Mouse (Mus musculus) layer of hippocampus, adult 8-10 months (tissue): ENCODE data around the gene Pmf1. TPM values are rescaled to one million over a fixed set of nuclear protein-coding genes. Genes with fewer than 3 reads are reported as not detected.
"Not testable (repeated sequence)": the region's sequence is repeated elsewhere in the genome, so short reads cannot be mapped to it uniquely, and the experiment has no call there.

Experiments used
- DNase-seq, 2 experiments: peaks; one replicate each; pipeline ENCODE4 v3.0.0; 2022; ENCODE audit warnings: low spot score in 2 of 2
- total RNA-seq, 4 experiments: library from RNA; stranded (reverse); gene quantifications; 2 replicates each; pipeline ENCODE4 v1.2.4; 2022

The Pmf1 gene
- total RNA-seq, 4 experiments from 2014 or later = 5.5 to 8.3 (median 6.0) TPM

DNA sequence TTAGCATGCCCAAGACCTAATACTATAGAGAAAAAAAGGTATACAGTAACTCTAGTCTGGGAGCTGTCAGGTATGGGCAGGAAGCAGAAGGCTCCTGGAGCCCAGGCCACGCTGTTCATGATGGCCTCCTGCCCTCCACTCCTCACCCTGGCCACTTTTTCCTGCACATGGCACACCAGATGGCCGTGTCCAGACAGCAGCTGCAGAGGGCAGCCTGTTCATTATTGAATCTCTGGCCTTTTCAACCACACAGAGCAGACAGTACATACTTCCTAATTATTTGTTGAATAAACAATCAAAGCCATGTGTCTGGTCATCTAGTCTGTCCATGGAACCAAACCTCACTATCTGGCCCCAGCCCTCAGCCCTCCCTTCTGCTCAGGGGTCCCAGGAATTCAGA lies 11.5 kb downstream of the Pmf1 start:
- no peak for DNase-seq

DNA sequence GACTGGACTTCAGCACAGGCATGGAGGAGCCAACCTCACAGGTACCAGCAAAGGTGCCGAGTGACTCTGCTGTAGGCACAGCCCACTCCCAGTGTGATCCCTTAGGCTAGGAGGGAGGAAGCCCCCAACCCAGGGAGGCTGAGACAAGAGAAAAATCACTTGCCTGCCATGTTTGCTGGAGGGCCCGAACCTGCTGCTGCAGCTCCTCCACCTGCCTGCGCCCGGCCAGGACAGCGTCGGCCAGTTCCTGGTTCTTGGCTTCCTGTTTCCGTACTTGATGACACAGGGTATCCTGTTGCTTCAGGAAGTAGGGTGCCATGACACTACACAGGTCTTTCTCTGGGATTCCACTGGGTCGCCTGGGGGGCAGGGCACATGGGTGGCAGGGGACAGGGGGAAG lies 14.4 kb downstream of the Pmf1 start:
- DNase-seq = no peak

GRCm38 (mm10) chr3:88395288-88395687 lies 14.8 kb downstream of the Pmf1 start:
- no peak for DNase-seq

- DNase-seq = no peak
Measured at GRCm38 (mm10) chr3:88393776-88394375, 16.3 kb downstream of the Pmf1 start.

GRCm38 (mm10) chr3:88384364-88384763 lies 25.8 kb downstream of the Pmf1 start, which contains the start of gene Bglap:
Bglap (minus strand) TSS chr3:88384464.
- no peak for DNase-seq

GRCm38 (mm10) chr3:88382383-88382782 lies 27.7 kb downstream of the Pmf1 start:
- DNase-seq = not testable (repeated sequence)

DNA sequence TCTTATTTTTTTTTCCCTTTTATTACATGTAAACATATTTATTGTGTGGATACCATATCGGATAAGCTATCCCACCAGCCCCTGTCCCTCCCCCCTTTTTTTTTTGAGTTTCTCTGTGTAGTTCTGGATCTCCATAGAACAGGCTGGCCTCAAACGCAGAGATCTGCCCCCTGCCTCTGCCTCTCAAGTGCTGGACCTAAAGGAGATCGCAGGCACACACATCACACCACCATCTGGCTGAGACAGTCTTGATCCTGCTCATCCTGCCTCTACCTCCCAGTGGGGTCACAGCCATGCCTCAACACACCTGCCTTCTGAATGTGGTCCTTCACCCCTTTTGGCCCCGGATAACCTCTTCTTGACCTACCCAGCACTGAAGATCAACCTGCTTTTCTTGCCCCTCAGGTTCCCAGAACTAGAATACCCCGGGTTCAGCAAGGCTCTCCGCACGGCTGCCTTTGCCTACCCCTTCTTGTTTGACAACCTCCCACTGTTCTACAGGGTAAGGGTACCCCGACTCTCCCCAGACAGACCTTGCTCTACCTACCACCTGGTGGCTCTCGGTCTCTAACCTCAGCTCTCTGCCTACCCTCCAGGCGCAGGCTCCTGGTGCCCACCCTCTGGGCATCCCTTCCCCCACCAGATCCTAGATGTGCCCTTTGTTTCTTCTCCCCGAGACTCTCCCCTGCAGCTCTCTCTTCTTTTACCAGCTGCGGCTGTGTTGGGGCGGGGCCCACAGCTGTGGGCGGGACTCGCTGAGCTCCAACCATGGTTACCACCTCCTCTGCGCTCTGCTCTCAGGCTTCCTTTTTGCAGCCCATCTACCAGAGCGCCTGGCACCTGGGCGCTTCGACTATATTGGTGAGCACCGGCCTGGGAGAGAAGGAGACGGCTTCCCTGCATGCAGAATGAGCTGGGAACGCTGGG lies 28.5 kb downstream of the Pmf1 start:
- not testable (repeated sequence) for DNase-seq

- DNase-seq = not testable (repeated sequence)
Measured at GRCm38 (mm10) chr3:88378599-88378998, 31.5 kb downstream of the Pmf1 start, which contains the start of gene Bglap2. Bglap2 (minus strand) TSS chr3:88378699.

- not testable (repeated sequence) for DNase-seq
Measured at GRCm38 (mm10) chr3:88376644-88377043, 33.5 kb downstream of the Pmf1 start.

DNA sequence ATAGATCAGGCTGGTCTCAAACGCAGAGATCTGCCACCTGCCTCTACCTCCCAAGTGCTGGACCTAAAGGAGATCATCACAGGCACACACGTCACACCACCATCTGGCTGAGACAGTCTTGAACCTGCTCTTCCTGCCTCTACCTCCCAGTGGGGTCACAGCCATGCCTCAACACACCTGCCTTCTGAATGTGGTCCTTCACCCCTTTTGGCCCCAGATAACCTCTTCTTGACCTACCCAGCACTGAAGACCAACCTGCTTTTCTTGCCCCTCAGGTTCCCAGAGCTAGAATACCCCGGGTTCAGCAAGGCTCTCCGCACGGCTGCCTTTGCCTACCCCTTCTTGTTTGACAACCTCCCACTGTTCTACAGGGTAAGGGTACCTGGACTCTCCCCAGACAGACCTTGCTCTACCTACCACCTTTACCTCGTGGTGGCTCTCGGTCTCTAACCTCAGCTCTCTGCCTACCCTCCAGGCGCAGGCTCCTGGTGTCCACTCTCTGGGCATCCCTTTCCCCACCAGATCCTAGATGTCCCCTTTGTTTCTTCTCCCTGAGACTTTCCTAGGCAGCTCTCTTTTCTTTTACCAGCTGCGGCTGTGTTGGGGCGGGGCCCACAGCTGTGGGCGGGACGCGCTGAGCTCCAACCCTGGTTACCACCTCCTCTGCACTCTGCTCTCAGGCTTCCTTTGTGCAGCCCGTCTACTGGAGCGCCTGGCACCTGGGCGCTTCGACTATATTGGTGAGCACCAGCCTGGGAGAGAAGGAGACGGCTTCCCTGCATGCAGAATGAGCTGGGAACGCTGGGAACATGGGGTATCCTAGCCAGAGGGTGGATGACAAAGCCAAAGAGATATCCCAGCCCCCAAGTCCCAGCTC lies 34.1 kb downstream of the Pmf1 start:
- not testable (repeated sequence) for DNase-seq

DNA sequence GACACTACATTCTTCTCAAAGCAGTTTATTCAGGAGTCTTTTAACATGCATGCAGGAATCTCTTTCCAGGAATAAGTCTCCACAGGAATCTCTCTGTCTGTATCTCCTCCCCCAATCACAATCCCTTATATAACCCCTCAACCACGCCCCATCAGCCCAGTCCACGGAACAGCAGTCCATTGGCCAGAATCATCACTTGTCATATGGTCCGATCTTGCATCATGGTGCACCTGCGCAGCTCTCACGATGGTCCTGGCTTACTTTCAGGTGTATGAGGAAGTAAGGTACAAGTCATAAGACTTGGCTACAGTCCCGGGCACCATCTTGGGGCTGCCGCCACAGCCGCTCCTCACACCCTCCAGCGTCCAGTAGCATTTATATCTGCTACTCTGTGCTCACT lies 37.5 kb downstream of the Pmf1 start, which contains the start of gene Bglap3:
Gene Bglap3 (minus strand): TSS at position 101 of the 400 bp plus-strand sequence.
- not testable (repeated sequence) for DNase-seq

GRCm38 (mm10) chr3:88368511-88368910 lies 41.6 kb downstream of the Pmf1 start:
- not testable (repeated sequence) for DNase-seq

GRCm38 (mm10) chr3:88367517-88367916 lies 42.6 kb downstream of the Pmf1 start:
- DNase-seq = not testable (repeated sequence)

DNA sequence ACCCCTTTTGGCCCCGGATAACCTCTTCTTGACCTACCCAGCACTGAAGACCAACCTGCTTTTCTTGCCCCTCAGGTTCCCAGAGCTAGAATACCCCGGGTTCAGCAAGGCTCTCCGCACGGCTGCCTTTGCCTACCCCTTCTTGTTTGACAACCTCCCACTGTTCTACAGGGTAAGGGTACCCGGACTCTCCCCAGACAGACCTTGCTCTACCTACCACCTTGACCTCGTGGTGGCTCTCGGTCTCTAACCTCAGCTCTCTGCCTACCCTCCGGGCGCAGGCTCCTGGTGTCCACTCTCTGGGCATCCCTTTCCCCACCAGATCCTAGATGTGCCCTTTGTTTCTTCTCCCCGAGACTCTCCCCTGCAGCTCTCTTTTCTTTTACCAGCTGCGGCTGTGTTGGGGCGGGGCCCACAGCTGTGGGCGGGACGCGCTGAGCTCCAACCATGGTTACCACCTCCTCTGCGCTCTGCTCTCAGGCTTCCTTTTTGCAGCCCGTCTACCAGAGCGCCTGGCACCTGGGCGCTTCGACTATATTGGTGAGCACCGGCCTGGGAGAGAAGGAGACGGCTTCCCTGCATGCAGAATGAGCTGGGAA lies 43.2 kb downstream of the Pmf1 start:
- DNase-seq = peak in 1 of 2 experiments; percentile 54

- DNase-seq = no peak
Measured at GRCm38 (mm10) chr3:88365705-88366361, 44.3 kb downstream of the Pmf1 start.

DNA sequence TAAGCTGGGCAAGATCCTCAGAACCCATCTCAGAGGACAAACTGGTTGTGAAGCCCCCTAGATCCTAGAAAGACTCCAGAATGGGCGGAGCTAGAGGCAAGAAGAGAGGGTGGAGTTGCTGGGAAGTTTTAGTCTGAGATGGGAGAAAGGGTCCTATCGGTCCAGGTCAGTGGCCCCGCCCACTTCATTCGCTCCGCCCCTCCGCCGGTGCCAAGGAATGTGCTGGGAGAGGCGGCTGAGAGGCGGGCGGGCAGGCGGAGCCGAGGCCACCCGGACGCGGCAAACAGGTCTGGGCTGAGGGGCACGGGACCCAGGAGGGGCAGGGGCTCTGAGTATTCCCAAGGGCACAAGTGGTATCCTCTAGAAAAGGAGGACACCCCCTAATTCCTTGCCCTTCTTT lies 45.8 kb downstream of the Pmf1 start, which contains the start of gene Paqr6:
Gene Paqr6 (plus strand): TSS at position 248 of the 400 bp plus-strand sequence.
- peak in 1 of 2 experiments; percentile 63 for DNase-seq

DNA sequence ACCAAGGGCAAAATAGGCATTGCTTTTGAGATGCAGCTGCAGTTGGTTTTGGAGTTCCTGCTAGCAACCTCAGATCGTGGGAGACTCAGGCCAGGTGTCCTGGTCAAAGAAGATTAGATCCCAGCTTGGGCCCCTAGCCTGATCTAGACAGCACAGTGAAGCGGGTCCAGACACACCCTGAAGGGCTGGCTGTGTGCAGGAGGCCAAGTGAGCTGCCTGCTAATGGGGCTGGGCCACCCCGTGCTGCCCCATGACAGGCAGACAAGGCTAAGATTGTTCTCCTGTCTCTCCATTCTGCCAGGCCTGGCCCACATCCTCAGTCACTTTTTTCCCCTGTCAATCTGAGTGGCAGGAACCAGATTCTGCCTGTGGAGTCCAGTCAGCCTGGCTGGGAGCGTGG lies 46.4 kb downstream of the Pmf1 start:
- DNase-seq = peak; percentile 53 to 76

GRCm38 (mm10) chr3:88361612-88362313 lies 48.4 kb downstream of the Pmf1 start:
- DNase-seq = peak in 1 of 2 experiments; percentile 63

DNA sequence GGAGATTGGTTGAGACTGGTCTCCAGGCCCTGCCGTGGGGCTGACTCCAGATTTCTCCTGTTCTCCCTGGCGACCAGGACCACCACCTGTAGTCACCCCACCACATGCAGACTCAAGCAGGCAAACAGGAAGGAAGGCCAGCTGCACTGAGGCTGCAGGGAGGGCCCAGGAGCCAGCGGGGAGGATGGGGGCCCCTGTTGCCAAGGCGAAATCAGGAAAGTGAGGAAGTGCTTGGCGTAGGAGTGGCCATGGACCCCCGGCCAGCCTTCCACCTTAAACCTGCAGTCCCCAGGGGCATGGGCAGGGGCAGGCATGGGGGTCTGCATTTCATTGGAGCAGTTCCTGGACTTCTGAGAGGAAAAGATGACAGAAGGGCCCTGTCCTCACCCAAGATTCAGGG lies 49.0 kb downstream of the Pmf1 start:
- no peak for DNase-seq

GRCm38 (mm10) chr3:88359989-88360388 lies 50.1 kb downstream of the Pmf1 start:
- DNase-seq = no peak
